Mouse (Mus musculus): ENCODE measurements around the gene Gm13083.
"Not testable (repeated sequence)": the region's sequence is repeated elsewhere in the genome, so short reads cannot be mapped to it uniquely, and the experiment has no call there.

Gm13083 gene

DNA sequence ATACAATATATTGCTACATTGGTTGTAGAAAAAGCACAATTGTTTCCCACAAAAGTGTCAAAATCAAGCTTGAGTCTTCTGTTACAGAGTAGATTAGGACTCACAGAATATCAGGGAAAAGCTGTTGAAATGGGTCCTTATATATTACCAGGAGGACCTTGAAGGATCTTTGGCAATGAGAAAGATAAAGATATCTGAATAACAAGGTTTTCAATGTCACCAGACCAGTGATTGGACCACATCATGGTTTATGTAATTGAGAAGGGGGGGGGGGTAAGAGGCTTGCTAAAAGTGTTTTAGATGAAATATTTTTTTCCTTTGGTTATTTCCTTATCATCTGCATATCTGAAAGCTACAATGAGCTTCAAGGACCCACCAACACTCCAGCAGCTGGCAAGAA lies at the start of gene Gm13083:
Gene Gm13083 (plus strand): TSS at position 301 of the 400 bp plus-strand sequence.
- POLR2A ChIA-PET, CTCF ChIA-PET: not testable (repeated sequence)

DNA sequence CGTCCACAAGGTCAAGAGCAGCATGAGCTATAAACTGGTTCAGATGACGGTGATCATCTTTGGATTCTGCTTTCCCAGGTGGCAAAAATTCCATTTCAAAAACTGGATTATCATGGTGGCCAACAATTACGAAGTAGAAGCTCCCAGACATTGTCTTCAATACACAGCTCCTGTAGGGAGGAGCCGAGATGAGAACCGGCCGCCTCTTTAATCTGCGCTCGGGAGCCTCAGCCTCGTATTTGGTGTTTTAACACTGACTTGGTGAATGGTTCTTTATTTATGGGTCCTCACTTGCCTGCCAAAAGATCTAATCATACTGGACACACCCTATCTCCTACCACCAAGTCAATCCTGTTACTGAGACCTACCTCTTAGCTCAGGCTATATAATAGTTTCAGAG lies 2.9 kb upstream of the Gm13083 start:
- POLR2A ChIA-PET, CTCF ChIA-PET: not testable (repeated sequence)

DNA sequence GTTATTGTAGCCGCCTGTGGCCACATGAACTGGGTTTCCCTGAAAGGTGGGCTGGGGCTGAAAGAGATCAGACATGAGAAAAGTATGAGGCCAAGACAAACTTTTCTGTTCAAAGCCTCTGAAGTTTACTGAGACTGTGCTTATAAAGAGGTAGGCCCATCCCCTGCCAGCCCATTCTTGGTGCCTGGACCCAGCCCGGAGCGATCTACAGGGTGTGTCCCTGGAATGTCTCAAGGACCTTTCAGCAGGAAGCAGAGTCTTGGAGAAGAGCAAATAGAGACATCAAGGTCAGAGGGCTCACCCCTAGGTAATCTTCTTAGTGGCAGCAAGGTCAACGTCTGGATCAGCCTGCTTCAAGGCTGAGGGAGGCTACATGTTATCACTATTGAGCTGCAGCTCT lies 3.3 kb downstream of the Gm13083 start:
- CTCF ChIA-PET, POLR2A ChIA-PET: not testable (repeated sequence)

DNA sequence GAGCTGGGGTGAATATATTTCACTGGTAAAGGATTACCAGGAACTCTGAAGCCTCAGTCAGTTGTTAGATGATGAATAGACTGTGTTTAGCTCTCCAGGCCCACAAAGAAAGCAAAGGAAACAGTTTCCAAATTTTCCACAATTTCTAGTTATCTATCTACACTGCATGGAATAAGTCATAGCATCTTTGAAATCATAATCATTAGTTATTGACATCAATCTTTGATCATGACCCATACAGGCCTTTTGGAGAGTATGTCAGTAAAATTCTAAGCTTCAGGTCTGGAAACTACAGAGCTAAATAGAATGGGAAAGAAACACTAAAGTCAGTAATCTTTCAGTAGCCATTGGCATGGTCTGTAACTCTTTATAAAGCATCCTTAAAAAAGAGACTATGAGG lies 42.3 kb downstream of the Gm13083 start, which contains the start of gene Gm13088:
Gene Gm13088 (minus strand): TSS at position 101 of the 400 bp plus-strand sequence.
- POLR2A ChIA-PET, CTCF ChIA-PET: not testable (repeated sequence)

Measured in embryonic stem cell, embryonic (primary cell).